Mouse (Mus musculus): Measurements from ENCODE around the gene Mslnl.

Gene Mslnl

GRCm38 (mm10) chr17:25743831-25744230, 8.0 kb downstream of the Mslnl start:
- no peak for DNase-seq (ENCODE audit: low read depth)

GRCm38 (mm10) chr17:25744311-25744710, 8.5 kb downstream of the Mslnl start:
- DNase-seq (ENCODE audit: low read depth) = no peak

GRCm38 (mm10) chr17:25748238-25748637, 12.4 kb downstream of the Mslnl start:
- DNase-seq (ENCODE audit: low read depth) = no peak

- no peak for DNase-seq (ENCODE audit: low read depth)
Measured at GRCm38 (mm10) chr17:25749314-25749713, 13.5 kb downstream of the Mslnl start.

- DNase-seq (ENCODE audit: low read depth) = peak; percentile 90
Measured at GRCm38 (mm10) chr17:25751446-25751845, 15.6 kb downstream of the Mslnl start.

- peak; percentile 52 for DNase-seq (ENCODE audit: low read depth)
Measured at GRCm38 (mm10) chr17:25754241-25754640, 18.4 kb downstream of the Mslnl start, which contains the start of gene Msln. Gene Msln (minus strand): TSS chr17:25754378.

- no peak for DNase-seq (ENCODE audit: low read depth)
Measured at GRCm38 (mm10) chr17:25755086-25755485, 19.2 kb downstream of the Mslnl start.

- no peak for DNase-seq (ENCODE audit: low read depth)
Measured at GRCm38 (mm10) chr17:25755627-25756377, 20.0 kb downstream of the Mslnl start.

- peak; percentile 88 for DNase-seq (ENCODE audit: low read depth)
Measured at GRCm38 (mm10) chr17:25756378-25757242, 20.8 kb downstream of the Mslnl start.

- peak; percentile 59 for DNase-seq (ENCODE audit: low read depth)
Measured at GRCm38 (mm10) chr17:25757691-25758090, 21.8 kb downstream of the Mslnl start.

GRCm38 (mm10) chr17:25760148-25760547, 24.3 kb downstream of the Mslnl start:
- DNase-seq (ENCODE audit: low read depth) = no peak

- DNase-seq (ENCODE audit: low read depth) = no peak
Measured at GRCm38 (mm10) chr17:25761561-25761970, 25.7 kb downstream of the Mslnl start.

GRCm38 (mm10) chr17:25762591-25762990, 26.7 kb downstream of the Mslnl start:
- DNase-seq (ENCODE audit: low read depth) = no peak

- no peak for DNase-seq (ENCODE audit: low read depth)
Measured at GRCm38 (mm10) chr17:25765886-25766285, 30.0 kb downstream of the Mslnl start.

- no peak for DNase-seq (ENCODE audit: low read depth)
Measured at GRCm38 (mm10) chr17:25769331-25769730, 33.5 kb downstream of the Mslnl start.

- DNase-seq (ENCODE audit: low read depth) = peak; percentile 100
Measured at GRCm38 (mm10) chr17:25773549-25774120, 37.8 kb downstream of the Mslnl start, which contains the start of gene Narfl. Gene Narfl (plus strand): TSS chr17:25773776.

GRCm38 (mm10) chr17:25775318-25776062, 39.6 kb downstream of the Mslnl start:
- DNase-seq (ENCODE audit: low read depth) = no peak

- DNase-seq (ENCODE audit: low read depth) = no peak
Measured at GRCm38 (mm10) chr17:25777948-25778347, 42.1 kb downstream of the Mslnl start.

GRCm38 (mm10) chr17:25781339-25781738, 45.5 kb downstream of the Mslnl start:
- no peak for DNase-seq (ENCODE audit: low read depth)

- DNase-seq (ENCODE audit: low read depth) = no peak
Measured at GRCm38 (mm10) chr17:25783086-25783485, 47.2 kb downstream of the Mslnl start.

GRCm38 (mm10) chr17:25783861-25784574, 48.2 kb downstream of the Mslnl start:
- no peak for DNase-seq (ENCODE audit: low read depth)
